Mouse (Mus musculus) cortical plate, adult 2 months (tissue): ENCODE results near the gene Atf4.

ENCODE experiments used
- CTCF ChIP-seq: fragments of 200-500 bp; IDR thresholded peaks from 2 replicates; pipeline ENCODE4 v1.5.1; 2011; ENCODE audit warnings: mild to moderate bottlenecking, control low read depth, low read length; ENCODE audit not compliant: insufficient read depth; ENCODE audit errors: extremely low read depth
- POLR2A ChIP-seq: fragments of 200-500 bp; IDR thresholded peaks from 2 replicates; pipeline ENCODE4 v1.6.1; 2011; ENCODE audit warnings: mild to moderate bottlenecking, low read length, control low read depth; ENCODE audit not compliant: insufficient read depth; ENCODE audit errors: extremely low read depth

DNA sequence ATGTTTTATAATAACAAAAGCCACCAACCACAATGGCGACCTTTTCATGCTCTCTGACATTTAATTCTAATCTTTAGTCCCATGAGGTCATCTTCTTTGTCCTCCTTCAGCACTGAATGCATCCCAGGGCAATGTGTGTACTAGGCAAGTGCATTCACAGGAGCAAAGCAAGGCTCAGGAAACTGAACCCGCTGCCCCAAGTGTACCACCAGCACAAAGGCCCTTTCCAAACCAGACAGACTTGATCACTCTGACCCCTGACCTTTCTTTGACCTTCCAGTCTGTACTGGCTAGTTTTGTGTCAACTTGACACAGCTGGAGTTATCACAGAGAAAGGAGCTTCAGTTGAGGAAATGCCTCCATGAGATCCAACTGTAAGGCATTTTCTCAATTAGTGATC, 22.7 kb upstream of the Atf4 start:
- TF ChIP-seq CTCF (no peak), POLR2A (no peak)
